In the genomic region with DNA sequence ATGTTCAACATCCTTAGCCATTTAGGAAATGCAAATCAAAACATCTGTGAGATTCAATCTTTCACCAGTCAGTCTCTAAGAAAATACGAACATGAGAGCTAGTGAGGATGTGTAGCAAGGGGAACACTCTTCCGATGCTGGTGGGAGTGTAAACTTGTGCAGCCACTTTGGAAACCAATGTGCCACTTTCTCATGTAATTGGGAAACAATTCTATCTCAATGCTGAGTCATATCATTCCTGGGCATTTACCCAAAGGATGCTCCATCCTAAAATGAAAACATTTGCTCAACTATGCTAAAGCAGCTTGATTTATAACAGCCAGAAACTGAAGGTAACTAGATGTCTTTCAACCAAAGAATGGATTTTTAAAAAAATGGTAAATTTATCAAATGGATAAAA, we compare ENCODE assay signal across 20 mouse cellular contexts. TPM values are rescaled to one million over a fixed set of nuclear protein-coding genes. Genes with fewer than 3 reads are reported as not detected.
DNase-seq lines count a peak whose midpoint lies in the region.
"Had no signal": no experiment of that assay in that cellular context is flagged by ENCODE, and none has a peak within 500 bp of the region (broad histone marks: within the 10 kb centered on the region; RNA-seq: fewer than 3 reads in every experiment).

No protein-coding gene starts in this region.

- DNase-seq in left cerebral cortex, adult 11 months (ENCODE audit: low spot score), result peak; percentile 2
- DNase-seq in left cerebral cortex, postnatal 4 days, result no peak
- peak; percentile 0 to 2 for DNase-seq in left cerebral cortex, adult 9 months (ENCODE audit: low spot score in 2 of 2)
- DNase-seq in left cerebral cortex, postnatal 10 days (ENCODE audit: extremely low spot score in 1 of 2, low spot score in 2 of 2), result no peak
- peak; percentile 52 for DNase-seq in brain, adult 2 months (ENCODE audit: low read depth, low spot score)
- peak; percentile 23 for DNase-seq in telencephalon, adult 2 months (ENCODE audit: low read depth, low spot score)
- DNase-seq in adrenal gland, postnatal 4 days (ENCODE audit: low spot score in 2 of 2), result no peak
- DNase-seq: adrenal gland, adult 2 months; adrenal gland, postnatal 10 days; adrenal gland, postnatal 25 days; cerebellum, adult 11 months; cerebellum, adult 18-20 months; cerebellum, adult 8-10 months; cerebellum, adult 9-11 months; cerebellum, postnatal 14 days; cerebellum, postnatal 36 days; embryo, embryonic 11 days had no signal

- intact Hi-C loops in left cerebral cortex, postnatal 4 days (cut with DNase I), result no loop called here
- intact Hi-C loops in left cerebral cortex, postnatal 10 days (cut with DNase I), result no loop called here

RNA-seq across cellular contexts. Expression of gene Olfr1097, which starts 13.6 kb away (rescaled TPM):
- not detected for total RNA-seq in left cerebral cortex, postnatal 4 days (2021)
- not detected for total RNA-seq in left cerebral cortex, postnatal 10 days (2021)
- total RNA-seq in adrenal gland, postnatal 4 days (2021), result not detected
- total RNA-seq: adrenal gland, adult 2 months; adrenal gland, postnatal 10 days; adrenal gland, postnatal 25 days; common myeloid progenitor, adult 5-6 weeks; ES-E14; MEL had no signal

RNA-seq across cellular contexts. Expression of gene Olfr1098, which starts 18.7 kb away (rescaled TPM):
- not detected for total RNA-seq in left cerebral cortex, postnatal 4 days (2021)
- total RNA-seq in left cerebral cortex, postnatal 10 days (2021), result not detected
- total RNA-seq in adrenal gland, postnatal 4 days (2021), result not detected
- total RNA-seq: adrenal gland, adult 2 months; adrenal gland, postnatal 10 days; adrenal gland, postnatal 25 days; common myeloid progenitor, adult 5-6 weeks; ES-E14; MEL had no signal

RNA-seq across cellular contexts. Expression of gene Gm13723, which starts 31.0 kb away (rescaled TPM):
- not detected for total RNA-seq in left cerebral cortex, postnatal 4 days (2021)
- total RNA-seq in left cerebral cortex, postnatal 10 days (2021), result not detected
- total RNA-seq in adrenal gland, postnatal 4 days (2021), result not detected
- total RNA-seq: adrenal gland, adult 2 months; adrenal gland, postnatal 10 days; adrenal gland, postnatal 25 days; common myeloid progenitor, adult 5-6 weeks; ES-E14; MEL had no signal

RNA-seq across cellular contexts. Expression of gene Olfr1095, which starts 54.2 kb away (rescaled TPM):
- not detected for total RNA-seq in left cerebral cortex, postnatal 4 days (2021)
- total RNA-seq in left cerebral cortex, postnatal 10 days (2021), result not detected
- not detected for total RNA-seq in adrenal gland, postnatal 4 days (2021)
- total RNA-seq: adrenal gland, adult 2 months; adrenal gland, postnatal 10 days; adrenal gland, postnatal 25 days; common myeloid progenitor, adult 5-6 weeks; ES-E14; MEL had no signal

RNA-seq across cellular contexts. Expression of gene Olfr1099, which starts 54.8 kb away (rescaled TPM):
- not detected for total RNA-seq in left cerebral cortex, postnatal 4 days (2021)
- not detected for total RNA-seq in left cerebral cortex, postnatal 10 days (2021)
- total RNA-seq in adrenal gland, postnatal 4 days (2021), result not detected
- total RNA-seq: adrenal gland, adult 2 months; adrenal gland, postnatal 10 days; adrenal gland, postnatal 25 days; common myeloid progenitor, adult 5-6 weeks; ES-E14; MEL had no signal

Comparison
In these comparisons a context has a peak if more than half of its experiments do, and no peak if none do; other contexts are left out.
1. DNase-seq: peak in left cerebral cortex, adult 11 months (single experiment), left cerebral cortex, adult 9 months (2 of 2), brain, adult 2 months (single experiment) and telencephalon, adult 2 months (single experiment); none in left cerebral cortex, postnatal 4 days (single experiment), left cerebral cortex, postnatal 10 days (0 of 2) and adrenal gland, postnatal 4 days (0 of 2).